Mouse (Mus musculus) megakaryocyte, embryonic 14.5 days (primary cell): ENCODE results near the gene Xbp1. TPM values are rescaled to one million over a fixed set of nuclear protein-coding genes. Genes with fewer than 3 reads are reported as not detected.
A peak's percentile ranks its signal among the peaks of the same experiment; 100 is the strongest.
"Not testable (repeated sequence)": the region's sequence is repeated elsewhere in the genome, so short reads cannot be mapped to it uniquely, and the experiment has no call there.

Source experiments
- H3K27me3 ChIP-seq: replicated peaks from 2 replicates; pipeline ENCODE3; 2012; ENCODE audit warnings: inconsistent platforms
- H3K36me3 ChIP-seq: replicated peaks from 2 replicates; pipeline ENCODE3; 2012; ENCODE audit warnings: low read length, inconsistent platforms, mixed read lengths
- H3K4me1 ChIP-seq: 2 replicates; pipeline ENCODE4 v1.6.1; 2012; ENCODE audit warnings: inconsistent platforms
- H3K4me3 ChIP-seq: replicated peaks from 2 replicates; pipeline ENCODE3; 2012; ENCODE audit warnings: moderate library complexity, mild to moderate bottlenecking, inconsistent platforms
- H3K9me3 ChIP-seq: 2 replicates; pipeline ENCODE4 v1.6.1; 2012; ENCODE audit warnings: inconsistent platforms
- FLI1 ChIP-seq: IDR thresholded peaks from 2 replicates; pipeline ENCODE4 v1.6.1; 2012; ENCODE audit warnings: low read length, inconsistent platforms, mixed read lengths
- GATA1 ChIP-seq: IDR thresholded peaks from 3 replicates; pipeline ENCODE4 v1.6.1; 2012; ENCODE audit warnings: mixed read lengths, low read length, inconsistent platforms, borderline replicate concordance
- polyA plus RNA-seq: library from polyadenylated mRNA; stranded (reverse); fragments of >175 nt; gene quantifications from 2 replicates; pipeline ENCODE4 v1.2.3, GENCODE M21; 2012; ENCODE audit warnings: low replicate concordance; ENCODE audit not compliant: insufficient read depth

The Xbp1 gene
- polyA plus RNA-seq, 1 experiment = 62.7 TPM

DNA sequence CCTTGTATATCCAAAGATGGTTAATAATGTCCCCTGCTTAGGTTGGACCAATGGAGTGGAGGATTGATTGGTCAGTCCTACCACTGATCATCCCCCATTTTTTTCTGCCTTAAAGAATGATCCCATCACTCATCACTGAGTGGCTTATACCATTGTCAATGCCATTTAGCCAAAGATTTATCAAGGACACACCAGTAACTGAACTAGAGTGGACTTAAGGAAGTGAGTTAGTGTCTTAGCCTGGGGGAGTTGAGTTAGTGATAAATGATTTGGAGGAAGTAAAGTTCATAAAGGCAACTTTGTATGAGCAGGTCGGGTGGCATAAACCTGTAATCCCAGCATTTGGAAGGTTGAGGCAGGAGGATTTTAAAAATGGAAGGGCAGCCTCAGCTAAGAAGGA, 22.8 kb downstream of the Xbp1 start:
- no peak overlapping the region for H3K4me3 ChIP-seq
- peaks cover 5% of the 10 kb centered on the region; the same call in 1 of the 2 replicates for H3K9me3 ChIP-seq
- peaks cover 73% of the 10 kb centered on the region for H3K4me1 ChIP-seq
- no peaks in the 10 kb centered on the region for H3K27me3 ChIP-seq
- H3K36me3 ChIP-seq = peaks cover 21% of the 10 kb centered on the region
- TF ChIP-seq GATA1 = no peak

DNA sequence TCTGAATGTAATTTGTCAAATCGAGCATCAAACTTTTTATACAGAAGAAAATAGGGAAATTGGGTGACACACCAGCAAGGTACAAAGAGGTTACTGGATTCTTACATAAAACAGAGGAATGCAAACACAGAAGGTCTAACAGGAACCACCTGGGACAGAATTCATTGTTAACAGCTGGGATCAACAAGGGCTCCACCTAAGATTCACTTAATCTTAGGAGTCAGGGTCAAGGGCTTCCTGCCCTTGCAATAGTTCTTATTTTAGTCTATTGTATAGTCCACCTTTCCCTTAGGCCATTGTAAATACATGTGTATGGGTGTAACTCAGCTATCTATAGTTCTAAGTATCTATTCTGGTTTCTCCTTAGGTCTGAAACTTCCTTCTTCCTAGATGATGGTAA, 24.2 kb downstream of the Xbp1 start:
- not testable (repeated sequence) for H3K4me3 ChIP-seq, H3K36me3 ChIP-seq
- H3K9me3 ChIP-seq = peaks cover 19% of the 10 kb centered on the region

DNA sequence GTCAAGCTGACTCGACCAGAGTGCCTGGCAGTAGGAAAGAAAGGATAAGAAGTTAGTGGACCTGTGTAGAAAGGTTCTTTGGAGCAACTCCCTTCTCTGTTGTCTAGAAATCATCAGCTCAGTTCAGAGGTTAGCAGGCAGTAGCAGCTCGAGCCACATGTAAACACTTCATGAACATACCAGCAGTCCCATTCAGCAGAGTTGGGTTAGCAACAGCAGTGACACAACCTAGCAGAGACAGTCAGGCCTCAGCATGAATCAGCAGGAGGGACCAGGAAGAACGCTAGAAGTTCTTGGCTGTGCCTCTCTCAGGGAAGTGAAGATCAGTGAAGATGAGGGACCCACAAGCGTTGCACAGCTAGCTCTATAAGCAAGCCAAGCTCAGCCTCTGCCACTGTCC, 25.0 kb downstream of the Xbp1 start:
- TF ChIP-seq GATA1 (no peak), FLI1 (no peak)
- H3K27me3 ChIP-seq = no peaks in the 10 kb centered on the region

More for the DNA sequence above, 24.2 kb downstream of the Xbp1 start:
- not testable (repeated sequence) for H3K27me3 ChIP-seq
- peaks cover 59% of the 10 kb centered on the region for H3K4me1 ChIP-seq

DNA sequence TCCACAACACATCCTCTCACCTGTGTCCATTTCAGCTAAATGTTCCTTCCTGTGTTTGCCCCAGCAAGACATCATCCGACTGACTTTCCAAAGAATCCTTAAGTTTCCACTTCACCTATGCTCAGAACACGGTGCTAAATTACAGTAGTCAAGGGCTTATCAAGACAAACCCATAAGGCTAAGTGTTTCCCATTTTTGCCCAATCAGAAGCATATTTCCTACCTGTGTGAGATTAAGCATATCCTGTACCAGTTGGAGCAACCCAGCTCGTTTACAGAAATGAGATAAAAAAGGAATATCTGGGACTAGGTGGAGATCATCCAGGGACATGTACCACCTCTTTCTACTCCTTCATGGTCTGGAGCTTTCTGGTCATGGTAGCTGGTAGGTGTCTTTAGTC, 26.2 kb downstream of the Xbp1 start:
- Histone ChIP-seq H3K27me3 (no peaks in the 10 kb centered on the region), H3K4me3 (no peak overlapping the region), H3K4me1 (peaks cover 48% of the 10 kb centered on the region), H3K36me3 (no peaks in the 10 kb centered on the region), H3K9me3 (peaks cover 28% of the 10 kb centered on the region)
- TF ChIP-seq GATA1 (no peak), FLI1 (no peak)

More for the DNA sequence above, 25.0 kb downstream of the Xbp1 start:
- Histone ChIP-seq H3K36me3 (peaks cover 2% of the 10 kb centered on the region), H3K9me3 (peaks cover 23% of the 10 kb centered on the region), H3K4me1 (peaks cover 54% of the 10 kb centered on the region), H3K4me3 (peak overlapping the region; percentile 64)

DNA sequence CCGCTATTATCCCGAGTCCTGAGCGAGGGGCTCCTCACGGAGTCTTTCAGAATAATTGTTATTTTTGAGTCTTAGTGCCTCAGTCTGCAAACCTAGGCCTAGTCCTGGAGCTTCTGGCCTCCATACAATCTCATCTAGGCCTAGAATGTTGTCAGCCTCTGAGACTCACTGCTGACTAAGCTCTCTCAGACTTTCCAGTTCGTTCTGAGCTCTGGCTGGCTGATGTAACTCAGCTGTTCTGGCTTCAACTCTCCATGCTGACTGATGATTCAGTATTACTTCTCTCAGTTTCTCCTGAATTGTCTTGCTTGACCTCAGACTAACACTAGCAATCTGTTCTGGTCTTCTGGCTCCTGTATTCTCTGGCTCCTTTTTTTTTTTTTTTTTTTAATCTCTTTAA, 31.0 kb downstream of the Xbp1 start:
- TF ChIP-seq FLI1 (no peak), GATA1 (no peak)
- Histone ChIP-seq H3K4me1 (peaks cover 5% of the 10 kb centered on the region), H3K4me3 (no peak overlapping the region), H3K36me3 (no peaks in the 10 kb centered on the region), H3K27me3 (no peaks in the 10 kb centered on the region), H3K9me3 (peaks cover 28% of the 10 kb centered on the region)

DNA sequence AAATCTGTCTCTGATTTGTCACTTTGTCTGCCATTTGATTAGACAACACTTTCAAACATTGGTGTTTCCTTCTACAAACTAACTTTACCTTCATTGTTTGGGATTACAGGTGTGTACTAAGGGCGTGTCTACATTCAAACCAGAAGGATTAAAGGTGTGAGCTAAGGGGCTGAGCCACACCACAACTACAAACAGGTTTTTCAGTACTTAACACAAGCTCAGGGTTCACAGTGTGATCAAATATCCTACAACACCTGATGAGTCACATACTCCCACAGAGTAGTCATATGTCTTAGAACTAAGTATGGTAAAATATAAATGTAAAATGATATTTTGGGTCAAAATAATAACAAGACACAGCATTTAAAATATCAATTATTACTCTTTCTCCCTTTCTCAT, 31.5 kb downstream of the Xbp1 start:
- no peaks in the 10 kb centered on the region for H3K36me3 ChIP-seq
- no peak overlapping the region for H3K4me3 ChIP-seq
- no peaks in the 10 kb centered on the region for H3K4me1 ChIP-seq
- no peaks in the 10 kb centered on the region for H3K27me3 ChIP-seq
- peaks cover 28% of the 10 kb centered on the region for H3K9me3 ChIP-seq
- no peak for TF ChIP-seq FLI1
- no peak for TF ChIP-seq GATA1

DNA sequence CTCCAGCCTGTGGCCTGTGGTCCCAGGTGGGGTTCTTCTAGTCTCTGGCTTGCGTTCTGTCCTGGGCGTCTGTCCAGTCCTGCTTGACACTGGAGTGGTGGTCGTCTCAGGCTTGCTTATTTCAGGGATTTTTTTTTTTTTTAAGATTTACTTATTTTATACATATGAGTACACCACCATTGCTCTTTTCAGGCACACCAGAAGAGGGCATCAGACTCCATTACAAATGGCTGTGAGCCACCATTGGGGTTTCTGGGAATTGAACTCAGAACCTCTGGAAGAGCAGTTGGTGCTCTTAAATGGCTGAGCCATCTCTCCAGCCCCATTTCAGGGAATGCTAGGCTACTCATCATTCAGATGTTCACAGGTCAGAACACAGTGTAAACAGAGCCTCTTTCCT, 39.8 kb downstream of the Xbp1 start:
- Histone ChIP-seq H3K4me3 (no peak overlapping the region), H3K9me3 (0 out of 2 replicates have a peak, but pooled peaks cover 4% of the 10 kb centered on the region), H3K36me3 (no peaks in the 10 kb centered on the region), H3K4me1 (peaks cover 64% of the 10 kb centered on the region), H3K27me3 (no peaks in the 10 kb centered on the region)
- no peak for TF ChIP-seq FLI1
- TF ChIP-seq GATA1 = no peak

DNA sequence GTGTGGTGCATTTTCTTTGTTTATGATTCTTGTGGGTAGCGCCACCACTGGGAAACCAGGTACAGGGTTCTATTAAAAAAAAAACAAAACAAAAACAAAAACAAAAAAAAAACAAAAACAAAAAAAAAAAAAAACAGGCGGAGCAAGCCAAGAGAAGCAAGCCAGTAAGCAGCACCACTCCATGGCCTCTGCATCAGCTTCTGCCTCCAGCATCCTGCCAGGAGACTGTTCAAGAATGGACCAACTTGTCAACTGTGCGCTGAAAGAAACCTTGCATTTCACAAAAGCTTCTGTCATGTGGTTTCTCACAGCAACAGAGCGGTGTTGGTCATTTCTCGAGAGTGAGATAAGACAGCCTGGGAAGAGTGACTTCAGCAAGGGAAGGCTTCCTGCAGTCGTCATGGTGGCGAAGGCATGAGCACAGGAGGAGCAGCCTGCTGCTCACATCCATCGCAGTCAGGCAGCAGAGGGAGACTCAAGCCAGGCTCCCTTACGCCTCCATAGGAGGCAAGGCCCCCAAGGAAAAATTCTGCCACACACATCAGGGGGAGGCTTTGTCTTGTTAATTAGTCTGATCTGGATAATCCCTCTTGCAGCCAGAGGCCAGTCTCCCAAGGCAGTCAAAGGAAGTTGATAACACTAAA, 42.3 kb downstream of the Xbp1 start:
- Histone ChIP-seq H3K4me3 (peak overlapping the region; percentile 78), H3K4me1 (peaks cover 89% of the 10 kb centered on the region), H3K27me3 (no peaks in the 10 kb centered on the region), H3K9me3 (peaks cover 9% of the 10 kb centered on the region), H3K36me3 (peaks cover 5% of the 10 kb centered on the region)
- TF ChIP-seq GATA1 (peak; percentile 76; the same call in 2 of the 3 replicates), FLI1 (no peak)

DNA sequence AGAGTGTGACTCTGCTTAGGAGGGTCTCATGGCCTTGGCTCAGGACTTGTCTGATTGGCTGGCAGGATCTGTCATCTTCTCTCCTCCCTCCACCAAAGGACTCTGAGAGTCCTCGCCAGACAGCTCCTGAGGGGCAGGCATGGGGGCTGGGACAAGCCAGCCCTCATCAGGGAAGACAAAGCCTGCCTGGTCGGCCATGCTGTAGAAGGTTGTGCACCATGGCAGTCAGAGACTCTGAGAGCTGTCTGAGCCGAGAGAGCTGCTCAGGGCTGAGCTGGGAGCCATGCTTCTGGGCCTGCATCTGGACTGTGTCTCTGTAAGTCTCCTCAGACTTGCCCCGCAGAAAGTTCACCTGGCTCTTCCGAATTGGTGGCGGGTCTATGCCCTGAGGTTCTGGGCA, 43.4 kb downstream of the Xbp1 start:
- Histone ChIP-seq H3K27me3 (no peaks in the 10 kb centered on the region), H3K36me3 (peaks cover 12% of the 10 kb centered on the region), H3K4me1 (peaks cover 94% of the 10 kb centered on the region), H3K9me3 (peaks cover 15% of the 10 kb centered on the region), H3K4me3 (no peak overlapping the region)
- TF ChIP-seq GATA1 (no peak), FLI1 (no peak)

DNA sequence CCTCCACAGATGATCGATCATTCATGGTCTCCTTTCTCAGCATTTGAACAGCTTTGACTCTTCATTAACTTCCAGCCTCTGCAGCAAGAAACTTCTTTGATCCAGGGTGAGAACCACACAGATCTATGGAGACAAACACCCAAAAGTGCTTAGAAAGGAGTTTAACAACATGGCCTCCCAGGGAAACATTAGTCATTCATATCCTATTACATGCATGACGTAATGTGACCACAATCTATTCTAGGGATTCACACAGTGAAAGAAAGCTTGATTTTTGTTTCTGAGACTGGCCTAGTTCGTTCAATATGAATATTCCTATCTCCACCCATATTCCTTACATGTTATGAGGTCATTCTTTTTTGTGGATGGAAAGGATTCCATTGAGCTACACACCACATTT, 45.1 kb downstream of the Xbp1 start:
- Histone ChIP-seq H3K9me3 (peaks cover 28% of the 10 kb centered on the region), H3K36me3 (peaks cover 25% of the 10 kb centered on the region), H3K4me1 (peaks cover 83% of the 10 kb centered on the region), H3K4me3 (no peak overlapping the region), H3K27me3 (no peaks in the 10 kb centered on the region)
- TF ChIP-seq GATA1 (no peak), FLI1 (no peak)

DNA sequence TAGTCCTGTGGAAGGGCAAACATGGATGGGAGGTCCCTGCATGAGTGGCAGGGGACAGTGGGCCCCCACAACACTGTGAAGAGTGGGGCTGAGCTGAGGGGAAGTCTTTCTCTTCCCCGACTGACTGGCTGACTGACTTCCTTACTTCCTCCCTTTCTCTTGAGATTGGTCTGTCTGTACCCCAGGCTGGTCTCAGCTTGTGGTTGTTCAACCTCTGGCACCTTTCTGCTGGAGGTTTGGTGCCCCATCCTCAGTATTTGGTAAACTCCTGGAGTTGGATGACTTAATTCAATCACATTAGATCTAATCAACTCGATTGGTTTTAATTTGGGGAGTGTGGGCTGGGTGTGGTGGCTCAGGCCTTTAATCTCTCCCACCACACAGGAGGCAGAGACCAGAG, 46.0 kb downstream of the Xbp1 start:
- Histone ChIP-seq H3K27me3 (no peaks in the 10 kb centered on the region), H3K4me1 (peaks cover 77% of the 10 kb centered on the region), H3K36me3 (peaks cover 33% of the 10 kb centered on the region), H3K4me3 (no peak overlapping the region), H3K9me3 (peaks cover 35% of the 10 kb centered on the region)
- TF ChIP-seq GATA1 = no peak
- TF ChIP-seq FLI1 = no peak
